Comparison of ENCODE assay signal across 8 mouse cellular contexts in genomic region chr10:68104881-68105781, GRCm38 (mm10).
DNase-seq lines count a peak whose midpoint lies in the region; ATAC-seq and TF ChIP-seq lines count a peak whose summit lies in the region.

No protein-coding gene starts in this region.

- intact Hi-C loops in gastrocnemius, postnatal 36 days (cut with DNase I) = no loop called here

- peak; percentile 83 for TF ChIP-seq EP300 in lung, postnatal 0 days (IDR thresholded peaks at IDR 0.05)

- H3K4me3 ChIP-seq in lung, postnatal 0 days (ENCODE audit: low read depth, low read length) = no peak overlapping the region
- no peak overlapping the region for H3K4me3 ChIP-seq in embryonic facial prominence, embryonic 12.5 days
- H3K4me3 ChIP-seq in intestine, embryonic 15.5 days (replicated peaks) = no peak overlapping the region

- peaks cover 28% of the 10 kb centered on the region for H3K36me3 ChIP-seq in lung, postnatal 0 days (ENCODE audit: insufficient read depth, low read length)
- peaks cover 21% of the 10 kb centered on the region for H3K36me3 ChIP-seq in embryonic facial prominence, embryonic 12.5 days
- peaks cover 5% of the 10 kb centered on the region; the same call in 1 of the 2 replicates for H3K36me3 ChIP-seq in intestine, embryonic 15.5 days

- peak; percentile 64 for ATAC-seq in lung, postnatal 0 days
- ATAC-seq in embryonic facial prominence, embryonic 12.5 days (ENCODE audit: insufficient number of reproducible peaks, insufficient read depth, low FRiP score, low TSS enrichment) = no peak
- ATAC-seq in intestine, embryonic 15.5 days = peak; percentile 37; the same call in 1 of the 2 replicates
- ATAC-seq in monocyte, adult 5-6 weeks (replicated peaks; ENCODE audit: insufficient number of reproducible peaks, low FRiP score, low TSS enrichment, poor library complexity, severe bottlenecking) = 0 out of 2 replicates have a peak, but pooled peaks have one; percentile 34
- ATAC-seq in megakaryocyte-erythroid progenitor cell, adult 5-6 weeks (replicated peaks; ENCODE audit: low FRiP score, low TSS enrichment, poor library complexity, severe bottlenecking) = no peak

- H3K4me2 ChIP-seq in lung, postnatal 0 days (replicated peaks; ENCODE audit: low read depth, low read length) = no peak overlapping the region; the same call in 1 of the 2 replicates
- no peak overlapping the region for H3K4me2 ChIP-seq in embryonic facial prominence, embryonic 12.5 days (replicated peaks)
- no peak overlapping the region for H3K4me2 ChIP-seq in intestine, embryonic 15.5 days (replicated peaks)

- TF ChIP-seq CTCF in lung, postnatal 0 days (IDR thresholded peaks at IDR 0.05) = no peak

- peak; percentile 75 for DNase-seq in lung, postnatal 0 days (ENCODE audit: low spot score)
- no peak for DNase-seq in lung, postnatal 14 days
- no peak for DNase-seq in c-Kit-positive CD71-positive TER-119-positive erythroid progenitor cells, embryonic 14.5 days (ENCODE audit: low spot score)
- no peak for DNase-seq in gastrocnemius, postnatal 36 days

- H3K27ac ChIP-seq in lung, postnatal 0 days (ENCODE audit: low read length) = peak overlapping the region; percentile 84
- peak overlapping the region; percentile 85 for H3K27ac ChIP-seq in embryonic facial prominence, embryonic 12.5 days
- peak overlapping the region; percentile 68 for H3K27ac ChIP-seq in intestine, embryonic 15.5 days

- no peaks in the 10 kb centered on the region for H3K9me3 ChIP-seq in lung, postnatal 0 days (ENCODE audit: low read length)
- no peaks in the 10 kb centered on the region for H3K9me3 ChIP-seq in embryonic facial prominence, embryonic 12.5 days
- no peaks in the 10 kb centered on the region for H3K9me3 ChIP-seq in intestine, embryonic 15.5 days

- no peaks in the 10 kb centered on the region for H3K27me3 ChIP-seq in lung, postnatal 0 days (replicated peaks; ENCODE audit: insufficient read depth, low read length)
- H3K27me3 ChIP-seq in embryonic facial prominence, embryonic 12.5 days = no peaks in the 10 kb centered on the region
- no peaks in the 10 kb centered on the region for H3K27me3 ChIP-seq in intestine, embryonic 15.5 days (replicated peaks)

- peaks cover 11% of the 10 kb centered on the region for H3K4me1 ChIP-seq in lung, postnatal 0 days (ENCODE audit: insufficient read depth, low read depth, low read length)
- peaks cover 39% of the 10 kb centered on the region for H3K4me1 ChIP-seq in embryonic facial prominence, embryonic 12.5 days
- H3K4me1 ChIP-seq in intestine, embryonic 15.5 days (replicated peaks) = peaks cover 17% of the 10 kb centered on the region

- WGBS in lung, postnatal 0 days = 23% methylated on average over 14 of the region's 14 CpGs
- WGBS in embryonic facial prominence, embryonic 12.5 days = 34% methylated on average over 14 of the region's 14 CpGs
- 50% methylated on average over 14 of the region's 14 CpGs for WGBS in intestine, embryonic 15.5 days

- H3K9ac ChIP-seq in lung, postnatal 0 days (replicated peaks; ENCODE audit: low read depth) = no peak overlapping the region
- no peak overlapping the region for H3K9ac ChIP-seq in embryonic facial prominence, embryonic 12.5 days
- no peak overlapping the region for H3K9ac ChIP-seq in intestine, embryonic 15.5 days

Comparison
In these comparisons a context has a peak if more than half of its experiments do, and no peak if none do; other contexts are left out.
1. ATAC-seq: peak in lung, postnatal 0 days (single experiment), intestine, embryonic 15.5 days (single experiment) and monocyte, adult 5-6 weeks (single experiment); none in embryonic facial prominence, embryonic 12.5 days (single experiment) and megakaryocyte-erythroid progenitor cell, adult 5-6 weeks (single experiment).
2. Peak in every context shown above with its lines, with median percentiles within 50 percentile points of each other: H3K27ac ChIP-seq.